Mouse (Mus musculus) CH12.LX (cell line): ENCODE results near the gene Myt1. TPM values are rescaled to one million over a fixed set of nuclear protein-coding genes. Genes with fewer than 3 reads are reported as not detected.
"Not testable (repeated sequence)": the region's sequence is repeated elsewhere in the genome, so short reads cannot be mapped to it uniquely, and the experiment has no call there.

Experiments
- DNase-seq: peaks from one replicate; pipeline ENCODE4 v3.0.0-alpha.2; 2013; ENCODE audit errors: extremely low read depth
- H3K27ac ChIP-seq: 2 replicates; pipeline ENCODE4 v1.5.1; 2012; ENCODE audit warnings: low read depth, mild to moderate bottlenecking, control low read depth, moderate library complexity; ENCODE audit not compliant: insufficient read depth
- H3K27me3 ChIP-seq: replicated peaks from 2 replicates; pipeline ENCODE3; 2012; ENCODE audit warnings: inconsistent platforms
- H3K36me3 ChIP-seq, 2 experiments: replicated peaks in 1 of 2; 2 replicates each; pipeline versions ENCODE3 to v1.6.1; 2012; ENCODE audit warnings: inconsistent platforms in 1 of 2, low read length in 1 of 2, mild to moderate bottlenecking in 1 of 2, mixed read lengths in 1 of 2, moderate library complexity in 1 of 2; ENCODE audit not compliant: control insufficient read depth in 1 of 2, insufficient read depth in 1 of 2
- H3K4me1 ChIP-seq, 2 experiments: 2 replicates each; pipeline ENCODE4 v1.6.1; 2012; ENCODE audit warnings: inconsistent platforms in 1 of 2, moderate library complexity in 1 of 2; ENCODE audit not compliant: insufficient read depth in 2 of 2, control insufficient read depth in 1 of 2
- H3K4me2 ChIP-seq: 2 replicates; pipeline ENCODE4 v1.6.1; 2012; ENCODE audit warnings: low read depth, mild to moderate bottlenecking, control low read depth; ENCODE audit not compliant: poor library complexity, insufficient read depth, severe bottlenecking
- H3K4me3 ChIP-seq, 3 experiments: fragments of 150-350 bp in 1 of 3; sonication (generic) in 1 of 3; replicated peaks in 1 of 3; 2 replicates each; pipeline versions ENCODE3 to v1.5.1; 2011 to 2012; ENCODE audit warnings: low read depth in 2 of 3, low read length in 2 of 3, mild to moderate bottlenecking in 2 of 3, moderate library complexity in 2 of 3, control low read depth in 1 of 3, improper control_type of control experiment in 1 of 3, inconsistent platforms in 1 of 3, mixed read lengths in 1 of 3; ENCODE audit not compliant: poor library complexity in 1 of 3
- H3K79me2 ChIP-seq: replicated peaks from 2 replicates; pipeline ENCODE4 v1.6.1; 2012; ENCODE audit warnings: mild to moderate bottlenecking, moderate library complexity; ENCODE audit not compliant: control insufficient read depth, poor library complexity, insufficient read depth, severe bottlenecking; ENCODE audit errors: extremely low read depth
- H3K9ac ChIP-seq: 2 replicates; pipeline ENCODE4 v1.6.1; 2012; ENCODE audit warnings: low read depth, mild to moderate bottlenecking, control low read depth, moderate library complexity; ENCODE audit not compliant: insufficient read depth
- H3K9me3 ChIP-seq: replicated peaks from 2 replicates; pipeline ENCODE3; 2012; ENCODE audit warnings: low read length, inconsistent platforms, mixed read lengths
- KAT2A ChIP-seq: IDR thresholded peaks from 2 replicates; pipeline ENCODE4 v1.6.1; 2012; ENCODE audit warnings: low read length, improper control_type of control experiment, inconsistent platforms; ENCODE audit not compliant: insufficient replicate concordance
- MAFK ChIP-seq: IDR thresholded peaks from 2 replicates; pipeline ENCODE4 v1.6.1; 2011; ENCODE audit warnings: low read length, improper control_type of control experiment; ENCODE audit not compliant: insufficient replicate concordance
- MAZ ChIP-seq: IDR thresholded peaks from 2 replicates; pipeline ENCODE4 v1.6.1; 2012; ENCODE audit warnings: low read depth, mild to moderate bottlenecking, inconsistent platforms, low read length, improper control_type of control experiment, moderate library complexity
- MYC ChIP-seq: IDR thresholded peaks from 2 replicates; pipeline ENCODE4 v1.6.1; 2011; ENCODE audit warnings: low read depth, mild to moderate bottlenecking, improper control_type of control experiment, low read length
- NRF1 ChIP-seq: IDR thresholded peaks from 2 replicates; pipeline ENCODE4 v1.6.1; 2014; ENCODE audit warnings: low read depth, mild to moderate bottlenecking, inconsistent platforms, low read length, improper control_type of control experiment, moderate library complexity
- RCOR1 ChIP-seq: conservative IDR thresholded peaks from 2 replicates; pipeline ENCODE4 v1.6.1; 2012; ENCODE audit warnings: low read depth, mild to moderate bottlenecking, inconsistent platforms, low read length, improper control_type of control experiment
- ZMIZ1 ChIP-seq: IDR thresholded peaks from 2 replicates; pipeline ENCODE4 v1.6.1; 2012; ENCODE audit warnings: low read depth, mild to moderate bottlenecking, inconsistent platforms, low read length, improper control_type of control experiment
- dilution Hi-C: fragments of 300-500 bp; cut with MboI; formaldehyde crosslinking; loops from 2 replicates; pipeline ENCODE4 v1.14.3; 2020; ENCODE audit warnings: low sequenced_read_pairs; ENCODE audit not compliant: extremely low pct_unique_long_range_greater_than_20kb, extremely low pct_ligation_motif_present
- in situ Hi-C: fragments of 300-500 bp; cut with MboI; formaldehyde crosslinking; loops from 3 replicates; pipeline ENCODE4 v1.14.3; 2019; ENCODE audit warnings: low sequenced_read_pairs, low pct_ligation_motif_present, low pct_unique_long_range_greater_than_20kb, mixed read lengths
- polyA plus RNA-seq: library from polyadenylated mRNA; unstranded; fragments of >175 nt; gene quantifications from 2 replicates; pipeline ENCODE4 v1.2.1, GENCODE M21; 2012; ENCODE audit warnings: low read depth; ENCODE audit not compliant: insufficient read length
- total RNA-seq, 2 experiments: library from RNA; depleted of rRNA; stranded (reverse); fragments of 300-350 nt in 1 of 2; fragments of >200 nt in 1 of 2; gene quantifications; 2 replicates each; pipeline ENCODE4 v1.2.3; 2012 to 2014

The Myt1 gene
- total and polyA plus RNA-seq, 3 experiments: not detected

DNA sequence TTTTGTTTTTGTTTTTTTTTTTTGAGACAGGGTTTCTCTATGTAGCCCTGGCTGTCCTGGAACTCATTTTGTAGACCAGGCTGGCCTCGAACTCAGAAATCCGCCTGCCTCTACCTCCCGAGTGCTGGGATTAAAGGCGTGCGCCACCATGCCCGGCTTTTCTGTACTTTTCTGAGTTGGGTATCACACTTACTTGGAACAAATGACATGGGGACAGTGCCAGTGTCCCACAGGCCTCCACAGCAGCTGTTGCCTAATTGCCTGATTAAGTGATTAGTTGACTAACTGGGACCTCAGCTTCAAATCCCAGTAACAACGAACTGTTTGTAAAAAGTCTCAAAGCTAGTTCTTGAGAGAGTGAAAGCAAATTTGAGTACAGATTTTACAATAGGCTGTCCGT, 30.1 kb downstream of the Myt1 start:
- H3K9me3 ChIP-seq, H3K36me3 ChIP-seq, H3K4me1 ChIP-seq, H3K4me3 ChIP-seq, DNase-seq, H3K79me2 ChIP-seq, H3K4me2 ChIP-seq, dilution Hi-C loops, H3K9ac ChIP-seq, H3K27ac ChIP-seq, in situ Hi-C loops: not testable (repeated sequence)
- peaks cover 35% of the 10 kb centered on the region for H3K27me3 ChIP-seq

GRCm38 (mm10) chr2:181795641-181796130, 32.6 kb downstream of the Myt1 start:
- in situ Hi-C loops: no loop called here
- H3K9me3 ChIP-seq: no peaks in the 10 kb centered on the region
- no peak for DNase-seq
- peaks cover 0 to 4% of the 10 kb centered on the region in 2 experiments; a peak in 1 of 4 replicates for H3K4me1 ChIP-seq
- H3K4me2 ChIP-seq: no peak overlapping the region
- peaks cover 41% of the 10 kb centered on the region for H3K27me3 ChIP-seq
- H3K36me3 ChIP-seq: no peaks in the 10 kb centered on the region
- H3K79me2 ChIP-seq: no peaks in the 10 kb centered on the region
- dilution Hi-C loops: no loop called here
- TF ChIP-seq RCOR1 (no peak), NRF1 (no peak), ZMIZ1 (no peak), MAFK (no peak)
- H3K4me3 ChIP-seq: no peak overlapping the region
- H3K9ac ChIP-seq: no peak overlapping the region
- H3K27ac ChIP-seq: no peak overlapping the region

DNA sequence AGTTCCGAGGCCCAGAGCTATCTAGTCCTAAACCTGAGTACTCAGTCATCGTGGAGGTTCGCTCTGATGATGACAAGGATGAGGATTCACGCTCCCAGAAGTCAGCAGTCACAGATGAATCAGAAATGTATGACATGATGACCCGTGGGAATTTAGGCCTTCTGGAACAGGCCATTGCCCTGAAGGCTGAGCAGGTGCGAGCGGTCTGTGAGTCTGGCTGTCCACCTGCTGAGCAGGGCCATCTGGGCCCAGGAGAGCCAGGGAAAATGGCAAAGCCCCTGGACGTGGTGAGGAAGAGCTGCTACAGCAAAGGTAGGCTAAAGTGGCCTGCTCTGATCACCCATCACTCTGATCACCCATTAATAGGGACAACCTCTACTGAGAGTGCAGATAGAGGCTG, 34.5 kb downstream of the Myt1 start:
- Histone ChIP-seq H3K27me3 (peaks cover 53% of the 10 kb centered on the region), H3K36me3 (no peaks in the 10 kb centered on the region), H3K79me2 (no peaks in the 10 kb centered on the region), H3K27ac (no peak overlapping the region), H3K9me3 (no peaks in the 10 kb centered on the region), H3K4me1 (peaks cover 0 to 2% of the 10 kb centered on the region in 2 experiments; a peak in 1 of 4 replicates), H3K4me2 (no peak overlapping the region), H3K4me3 (no peak overlapping the region), H3K9ac (no peak overlapping the region)
- TF ChIP-seq RCOR1 (no peak), MYC (no peak), KAT2A (no peak), MAZ (no peak)
- no peak for DNase-seq
- dilution Hi-C loops: no loop called here
- in situ Hi-C loops: no loop called here
